Mouse (Mus musculus) CH12.LX (cell line): ENCODE measurements around the gene Krtap1-3. TPM values are rescaled to one million over a fixed set of nuclear protein-coding genes. Genes with fewer than 3 reads are reported as not detected.

Experiments
- DNase-seq: peaks from one replicate; pipeline ENCODE4 v3.0.0-alpha.2; 2013; ENCODE audit errors: extremely low read depth
- H3K27ac ChIP-seq: 2 replicates; pipeline ENCODE4 v1.5.1; 2012; ENCODE audit warnings: low read depth, mild to moderate bottlenecking, control low read depth, moderate library complexity; ENCODE audit not compliant: insufficient read depth
- H3K27me3 ChIP-seq: replicated peaks from 2 replicates; pipeline ENCODE3; 2012; ENCODE audit warnings: inconsistent platforms
- H3K36me3 ChIP-seq, 2 experiments: replicated peaks in 1 of 2; 2 replicates each; pipeline versions ENCODE3 to v1.6.1; 2012; ENCODE audit warnings: inconsistent platforms in 1 of 2, low read length in 1 of 2, mild to moderate bottlenecking in 1 of 2, mixed read lengths in 1 of 2, moderate library complexity in 1 of 2; ENCODE audit not compliant: control insufficient read depth in 1 of 2, insufficient read depth in 1 of 2
- H3K4me1 ChIP-seq, 2 experiments: 2 replicates each; pipeline ENCODE4 v1.6.1; 2012; ENCODE audit warnings: inconsistent platforms in 1 of 2, moderate library complexity in 1 of 2; ENCODE audit not compliant: insufficient read depth in 2 of 2, control insufficient read depth in 1 of 2
- H3K4me2 ChIP-seq: 2 replicates; pipeline ENCODE4 v1.6.1; 2012; ENCODE audit warnings: low read depth, mild to moderate bottlenecking, control low read depth; ENCODE audit not compliant: poor library complexity, insufficient read depth, severe bottlenecking
- H3K4me3 ChIP-seq, 3 experiments: fragments of 150-350 bp in 1 of 3; sonication (generic) in 1 of 3; replicated peaks in 1 of 3; 2 replicates each; pipeline versions ENCODE3 to v1.5.1; 2011 to 2012; ENCODE audit warnings: low read depth in 2 of 3, low read length in 2 of 3, mild to moderate bottlenecking in 2 of 3, moderate library complexity in 2 of 3, control low read depth in 1 of 3, improper control_type of control experiment in 1 of 3, inconsistent platforms in 1 of 3, mixed read lengths in 1 of 3; ENCODE audit not compliant: poor library complexity in 1 of 3
- H3K79me2 ChIP-seq: replicated peaks from 2 replicates; pipeline ENCODE4 v1.6.1; 2012; ENCODE audit warnings: mild to moderate bottlenecking, moderate library complexity; ENCODE audit not compliant: control insufficient read depth, poor library complexity, insufficient read depth, severe bottlenecking; ENCODE audit errors: extremely low read depth
- H3K9ac ChIP-seq: 2 replicates; pipeline ENCODE4 v1.6.1; 2012; ENCODE audit warnings: low read depth, mild to moderate bottlenecking, control low read depth, moderate library complexity; ENCODE audit not compliant: insufficient read depth
- H3K9me3 ChIP-seq: replicated peaks from 2 replicates; pipeline ENCODE3; 2012; ENCODE audit warnings: low read length, inconsistent platforms, mixed read lengths
- BHLHE40 ChIP-seq: IDR thresholded peaks from 2 replicates; pipeline ENCODE4 v1.6.1; 2011; ENCODE audit warnings: mild to moderate bottlenecking, low read depth, low read length, improper control_type of control experiment
- CHD2 ChIP-seq: IDR thresholded peaks from 2 replicates; pipeline ENCODE4 v1.6.1; 2011; ENCODE audit warnings: low read length, improper control_type of control experiment
- ETS1 ChIP-seq: conservative IDR thresholded peaks from 2 replicates; pipeline ENCODE4 v1.6.1; 2012; ENCODE audit warnings: low read depth, mild to moderate bottlenecking, inconsistent platforms, low read length, improper control_type of control experiment, moderate library complexity
- GABPA ChIP-seq: IDR thresholded peaks from 2 replicates; pipeline ENCODE4 v1.6.1; 2012; ENCODE audit warnings: low read depth, low read length, improper control_type of control experiment, inconsistent platforms; ENCODE audit not compliant: insufficient replicate concordance
- HCFC1 ChIP-seq: IDR thresholded peaks from 2 replicates; pipeline ENCODE4 v1.6.1; 2012; ENCODE audit warnings: low read depth, mild to moderate bottlenecking, inconsistent platforms, low read length, improper control_type of control experiment
- JUN ChIP-seq: IDR thresholded peaks from 2 replicates; pipeline ENCODE4 v1.6.1; 2011; ENCODE audit warnings: low read depth, mild to moderate bottlenecking, low read length, improper control_type of control experiment, moderate library complexity; ENCODE audit not compliant: insufficient read depth
- JUND ChIP-seq: conservative IDR thresholded peaks from 2 replicates; pipeline ENCODE4 v1.6.1; 2011; ENCODE audit warnings: low read depth, low read length, improper control_type of control experiment
- MEF2A ChIP-seq: IDR thresholded peaks from 2 replicates; pipeline ENCODE4 v1.6.1; 2014; ENCODE audit warnings: low read depth, mild to moderate bottlenecking, inconsistent platforms, low read length, improper control_type of control experiment, borderline replicate concordance
- MXI1 ChIP-seq: IDR thresholded peaks from 2 replicates; pipeline ENCODE4 v1.6.1; 2011; ENCODE audit warnings: mild to moderate bottlenecking, low read depth, low read length, improper control_type of control experiment
- NELFE ChIP-seq: IDR thresholded peaks from 2 replicates; pipeline ENCODE4 v1.6.1; 2011; ENCODE audit warnings: low read depth, low read length, improper control_type of control experiment
- POLR2A ChIP-seq: IDR thresholded peaks from 2 replicates; pipeline ENCODE4 v1.6.1; 2011; ENCODE audit warnings: low read depth, mild to moderate bottlenecking, improper control_type of control experiment, low read length
- POLR2AphosphoS2 ChIP-seq: IDR thresholded peaks from 2 replicates; pipeline ENCODE4 v1.6.1; 2011; ENCODE audit warnings: low read depth, low read length, improper control_type of control experiment
- RAD21 ChIP-seq: IDR thresholded peaks from 2 replicates; pipeline ENCODE4 v1.6.1; 2011; ENCODE audit warnings: low read depth, mild to moderate bottlenecking, low read length, improper control_type of control experiment, moderate library complexity
- RCOR1 ChIP-seq: conservative IDR thresholded peaks from 2 replicates; pipeline ENCODE4 v1.6.1; 2012; ENCODE audit warnings: low read depth, mild to moderate bottlenecking, inconsistent platforms, low read length, improper control_type of control experiment
- UBTF ChIP-seq: IDR thresholded peaks from 2 replicates; pipeline ENCODE4 v1.6.1; 2012; ENCODE audit warnings: low read depth, mild to moderate bottlenecking, inconsistent platforms, low read length, improper control_type of control experiment, moderate library complexity
- ZKSCAN1 ChIP-seq: IDR thresholded peaks from 2 replicates; pipeline ENCODE4 v1.6.1; 2012; ENCODE audit warnings: low read depth, inconsistent platforms, low read length, improper control_type of control experiment, borderline replicate concordance
- ZNF384 ChIP-seq: IDR thresholded peaks from 2 replicates; pipeline ENCODE4 v1.6.1; 2012; ENCODE audit warnings: low read depth, low read length, improper control_type of control experiment, inconsistent platforms
- dilution Hi-C: fragments of 300-500 bp; cut with MboI; formaldehyde crosslinking; loops from 2 replicates; pipeline ENCODE4 v1.14.3; 2020; ENCODE audit warnings: low sequenced_read_pairs; ENCODE audit not compliant: extremely low pct_unique_long_range_greater_than_20kb, extremely low pct_ligation_motif_present
- in situ Hi-C: fragments of 300-500 bp; cut with MboI; formaldehyde crosslinking; loops from 3 replicates; pipeline ENCODE4 v1.14.3; 2019; ENCODE audit warnings: low sequenced_read_pairs, low pct_ligation_motif_present, low pct_unique_long_range_greater_than_20kb, mixed read lengths
- polyA plus RNA-seq: library from polyadenylated mRNA; unstranded; fragments of >175 nt; gene quantifications from 2 replicates; pipeline ENCODE4 v1.2.1, GENCODE M21; 2012; ENCODE audit warnings: low read depth; ENCODE audit not compliant: insufficient read length
- total RNA-seq, 2 experiments: library from RNA; depleted of rRNA; stranded (reverse); fragments of 300-350 nt in 1 of 2; fragments of >200 nt in 1 of 2; gene quantifications; 2 replicates each; pipeline ENCODE4 v1.2.3; 2012 to 2014

The Krtap1-3 gene
- total and polyA plus RNA-seq, 3 experiments, result not detected

DNA sequence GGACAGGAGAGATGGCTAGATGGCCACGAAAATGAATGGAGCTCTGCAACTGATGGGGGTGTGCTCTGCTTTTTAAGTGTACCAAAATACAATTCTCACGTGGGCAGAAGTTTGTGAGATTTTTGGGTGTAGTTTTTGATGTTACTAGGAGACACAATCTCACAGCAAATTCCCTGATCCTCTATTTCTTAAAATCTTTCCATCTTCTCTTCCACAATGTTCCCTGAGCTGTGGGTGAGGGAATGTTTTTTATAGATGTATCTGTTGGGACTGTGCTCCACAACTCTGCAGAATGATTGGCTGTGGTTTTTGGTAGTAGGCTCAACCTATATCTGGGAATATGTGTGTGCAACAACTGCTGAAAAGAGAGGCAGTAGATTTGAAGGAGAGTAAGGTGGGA, 42.2 kb upstream of the Krtap1-3 start:
- dilution Hi-C loops (no loop called here), in situ Hi-C loops (no loop called here)
- Histone ChIP-seq H3K9ac (no peak overlapping the region), H3K79me2 (no peaks in the 10 kb centered on the region), H3K4me1 (no peaks in the 10 kb centered on the region), H3K36me3 (no peaks in the 10 kb centered on the region), H3K27ac (no peak overlapping the region), H3K27me3 (peaks cover 83% of the 10 kb centered on the region), H3K4me3 (no peak overlapping the region), H3K4me2 (no peak overlapping the region), H3K9me3 (no peaks in the 10 kb centered on the region)
- DNase-seq, result no peak
- no peak for TF ChIP-seq ZKSCAN1
- no peak for TF ChIP-seq BHLHE40
- no peak for TF ChIP-seq HCFC1
- TF ChIP-seq RCOR1, result no peak
- TF ChIP-seq POLR2A, result no peak
- TF ChIP-seq MEF2A, result no peak
- TF ChIP-seq RAD21, result no peak
- no peak for TF ChIP-seq CHD2
- TF ChIP-seq NELFE, result no peak
- TF ChIP-seq ETS1, result no peak
- TF ChIP-seq GABPA, result no peak
- TF ChIP-seq JUND, result no peak
- no peak for TF ChIP-seq MXI1
- TF ChIP-seq UBTF, result no peak
- no peak for TF ChIP-seq JUN
- TF ChIP-seq POLR2AphosphoS2, result no peak

DNA sequence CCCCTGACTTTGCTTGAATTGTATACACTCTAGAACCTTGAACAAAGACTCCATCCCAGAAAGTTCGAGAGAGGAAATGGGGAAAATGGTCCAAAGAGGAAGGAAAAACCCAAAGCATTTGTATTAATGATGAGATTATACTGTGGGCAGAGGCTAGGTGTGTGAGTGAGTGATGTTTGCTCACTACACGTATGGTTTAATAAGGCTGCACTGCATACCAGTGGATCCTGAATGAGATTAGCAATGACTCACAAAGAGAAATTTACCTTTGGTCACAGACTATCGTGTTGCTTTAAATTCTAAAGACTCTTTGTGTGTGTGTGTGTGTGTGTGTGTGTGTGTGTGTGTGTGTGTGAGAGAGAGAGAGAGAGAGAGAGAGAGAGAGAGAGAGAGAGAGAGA, 39.8 kb upstream of the Krtap1-3 start:
- in situ Hi-C loops, result no loop called here
- Histone ChIP-seq H3K27ac (no peak overlapping the region), H3K9ac (no peak overlapping the region), H3K4me1 (0 out of 4 replicates have a peak, but pooled peaks cover 0 to 2% of the 10 kb centered on the region in 2 experiments), H3K36me3 (no peaks in the 10 kb centered on the region), H3K79me2 (no peaks in the 10 kb centered on the region), H3K9me3 (no peaks in the 10 kb centered on the region), H3K4me2 (no peak overlapping the region), H3K4me3 (no peak overlapping the region), H3K27me3 (peaks cover 74% of the 10 kb centered on the region)
- no peak for TF ChIP-seq NELFE
- no peak for TF ChIP-seq JUND
- no peak for TF ChIP-seq ZNF384
- DNase-seq, result no peak
- dilution Hi-C loops, result no loop called here
